Mouse (Mus musculus): ENCODE measurements around the gene Fam117b.

The Fam117b gene

GRCm38 (mm10) chr1:59986626-59987025, 73.8 kb downstream of the Fam117b start:
- no peak for DNase-seq (ENCODE audit: low spot score)

GRCm38 (mm10) chr1:59987399-59988040, 74.7 kb downstream of the Fam117b start:
- DNase-seq (ENCODE audit: low spot score) = no peak

- DNase-seq (ENCODE audit: low spot score) = no peak
Measured at GRCm38 (mm10) chr1:59995646-59996045, 82.8 kb downstream of the Fam117b start.

GRCm38 (mm10) chr1:59997352-59997751, 84.5 kb downstream of the Fam117b start:
- no peak for DNase-seq (ENCODE audit: low spot score)

- no peak for DNase-seq (ENCODE audit: low spot score)
Measured at GRCm38 (mm10) chr1:60000319-60000718, 87.5 kb downstream of the Fam117b start.

- DNase-seq (ENCODE audit: low spot score) = no peak
Measured at GRCm38 (mm10) chr1:60007337-60007736, 94.5 kb downstream of the Fam117b start.

GRCm38 (mm10) chr1:60008743-60009142, 95.9 kb downstream of the Fam117b start:
- no peak for DNase-seq (ENCODE audit: low spot score)

- no peak for DNase-seq (ENCODE audit: low spot score)
Measured at GRCm38 (mm10) chr1:60013779-60014178, 101.0 kb downstream of the Fam117b start.

- DNase-seq (ENCODE audit: low spot score) = no peak
Measured at GRCm38 (mm10) chr1:60015511-60015910, 102.7 kb downstream of the Fam117b start.

GRCm38 (mm10) chr1:60016136-60016611, 103.4 kb downstream of the Fam117b start:
- DNase-seq (ENCODE audit: low spot score) = no peak

- no peak for DNase-seq (ENCODE audit: low spot score)
Measured at GRCm38 (mm10) chr1:60017031-60017469, 104.2 kb downstream of the Fam117b start.

Data from yolk sac, embryonic 10.5 days (tissue).